Mouse (Mus musculus) embryonic facial prominence, embryonic 10.5 days (tissue): ENCODE results near the gene Macrod2. TPM values are rescaled to one million over a fixed set of nuclear protein-coding genes. Genes with fewer than 3 reads are reported as not detected.

Experiments used
- DNase-seq: peaks from one replicate; pipeline ENCODE4 v3.0.0-alpha.2; 2017; ENCODE audit warnings: low spot score
- H3K27ac ChIP-seq: fragments of 300-500 bp; sonication (generic); replicated peaks from 2 replicates; pipeline ENCODE4 v1.5.1; 2016; ENCODE audit warnings: mild to moderate bottlenecking
- H3K27me3 ChIP-seq: fragments of 300-500 bp; sonication (generic); replicated peaks from 2 replicates; pipeline ENCODE4 v1.6.1; 2016; ENCODE audit warnings: low read depth, mild to moderate bottlenecking; ENCODE audit not compliant: poor library complexity, severe bottlenecking
- H3K36me3 ChIP-seq: fragments of 300-500 bp; sonication (generic); replicated peaks from 2 replicates; pipeline ENCODE4 v1.6.1; 2016; ENCODE audit warnings: mild to moderate bottlenecking, moderate library complexity
- H3K4me1 ChIP-seq: fragments of 300-500 bp; sonication (generic); 2 replicates; pipeline ENCODE4 v1.6.1; 2016
- H3K4me3 ChIP-seq: fragments of 300-500 bp; sonication (generic); 2 replicates; pipeline ENCODE4 v1.5.1; 2016; ENCODE audit warnings: mild to moderate bottlenecking, moderate library complexity
- H3K9me3 ChIP-seq: fragments of 300-500 bp; sonication (generic); 2 replicates; pipeline ENCODE4 v1.6.1; 2016; ENCODE audit warnings: mild to moderate bottlenecking
- WGBS: fragments of 180-500 bp; shearing (Covaris S2); methylation state at CpG from one replicate; pipeline ENCODE4 v1.1.7; 2016; 5-methylcytosine and 5-hydroxymethylcytosine counted together
- polyA plus RNA-seq: library from polyadenylated mRNA; unstranded; fragments of >200 nt; fragmentation: Nextera tagmentation; extraction: Ambion mirVana; gene quantifications from 2 replicates; pipeline ENCODE4 v1.2.1, GENCODE M21; 2016

Gene Macrod2
- polyA plus RNA-seq, 1 experiment from 2014 or later, result 25.8 TPM

DNA sequence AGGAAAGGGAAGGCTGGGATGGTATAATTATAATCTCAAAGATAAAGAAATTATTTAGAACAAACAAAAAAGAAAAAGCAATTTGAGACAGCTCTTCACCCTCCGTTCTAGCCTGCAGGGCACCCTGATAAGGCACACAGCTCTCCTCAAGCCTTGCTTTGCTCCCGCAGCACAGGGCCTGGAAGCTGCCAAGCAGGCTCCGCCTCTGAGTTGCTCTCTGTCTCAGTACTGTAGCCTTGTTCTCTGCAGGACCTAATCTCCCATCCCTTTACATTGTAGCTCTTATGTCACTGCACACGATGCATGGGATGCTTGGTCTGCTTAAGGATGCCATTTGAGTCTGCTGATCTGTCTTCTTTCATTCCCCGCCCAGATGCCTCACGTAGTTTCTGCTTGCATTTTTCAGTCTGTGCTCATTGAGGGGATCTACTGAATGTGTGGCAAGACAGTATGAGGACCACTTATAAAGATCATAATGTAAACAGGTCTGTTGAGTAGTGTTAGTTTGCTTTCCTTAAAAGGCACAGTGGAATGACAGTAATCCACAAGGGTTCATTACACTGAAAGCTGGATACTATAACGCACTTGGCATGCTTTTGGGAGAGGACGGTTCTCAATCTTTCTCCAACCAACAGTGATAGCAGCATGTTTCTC, 380.5 kb downstream of the Macrod2 start:
- no peak for DNase-seq
- H3K27ac ChIP-seq, result no peak overlapping the region
- no peak overlapping the region for H3K4me3 ChIP-seq
- H3K36me3 ChIP-seq, result no peaks in the 10 kb centered on the region
- H3K27me3 ChIP-seq, result no peaks in the 10 kb centered on the region
- WGBS, result 73% methylated on average over 8 of the region's 8 CpGs
- H3K4me1 ChIP-seq, result peaks cover 5% of the 10 kb centered on the region
- no peaks in the 10 kb centered on the region for H3K9me3 ChIP-seq

DNA sequence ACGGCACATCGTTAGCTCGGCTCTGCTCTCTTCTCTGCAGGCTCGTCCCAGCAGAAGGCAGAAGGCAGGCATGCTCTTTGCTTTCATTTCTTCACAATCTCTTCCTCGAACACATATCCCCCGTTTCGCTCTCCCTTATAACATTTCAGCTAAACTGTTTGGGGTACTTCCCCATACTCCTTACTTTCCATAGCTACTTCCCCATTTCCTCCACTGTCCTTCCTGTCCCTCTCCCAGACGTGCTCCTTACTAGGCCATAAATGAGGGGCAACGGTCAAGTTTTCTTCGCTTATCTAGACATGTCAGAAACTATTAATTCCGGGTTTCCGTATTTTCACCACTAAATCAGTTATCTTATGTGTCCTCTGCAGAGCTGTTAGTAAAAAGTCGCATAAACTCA, 383.1 kb downstream of the Macrod2 start:
- Histone ChIP-seq H3K9me3 (no peaks in the 10 kb centered on the region), H3K27ac (no peak overlapping the region), H3K27me3 (no peaks in the 10 kb centered on the region), H3K4me3 (no peak overlapping the region), H3K4me1 (peaks cover 3% of the 10 kb centered on the region; the same call in 1 of the 2 replicates), H3K36me3 (no peaks in the 10 kb centered on the region)
- 86% methylated on average over 13 of the region's 13 CpGs for WGBS
- DNase-seq, result no peak

DNA sequence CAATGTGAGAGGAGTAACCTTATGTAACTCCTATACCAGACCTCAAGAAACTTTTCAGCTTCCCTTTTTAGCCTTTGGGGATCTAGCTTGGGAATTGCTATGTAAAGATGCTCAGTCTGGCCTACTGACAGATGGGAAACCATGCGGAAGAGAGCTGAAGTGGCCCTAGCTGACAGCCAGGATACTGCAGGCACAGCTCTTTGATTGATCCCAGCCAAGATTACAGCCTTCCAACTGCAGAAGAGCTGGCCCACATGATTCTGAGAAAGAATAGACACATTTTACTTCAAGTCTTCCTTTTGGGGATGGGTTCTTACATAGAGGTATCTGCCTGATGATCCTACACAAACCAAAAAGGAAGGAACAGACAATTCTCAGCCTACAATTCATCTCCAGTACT, 387.9 kb downstream of the Macrod2 start:
- DNase-seq, result no peak
- Histone ChIP-seq H3K27ac (no peak overlapping the region), H3K36me3 (no peaks in the 10 kb centered on the region), H3K27me3 (no peaks in the 10 kb centered on the region), H3K4me1 (no peaks in the 10 kb centered on the region), H3K9me3 (no peaks in the 10 kb centered on the region), H3K4me3 (no peak overlapping the region)
- 70% methylated on average over 1 of the region's 1 CpGs for WGBS

DNA sequence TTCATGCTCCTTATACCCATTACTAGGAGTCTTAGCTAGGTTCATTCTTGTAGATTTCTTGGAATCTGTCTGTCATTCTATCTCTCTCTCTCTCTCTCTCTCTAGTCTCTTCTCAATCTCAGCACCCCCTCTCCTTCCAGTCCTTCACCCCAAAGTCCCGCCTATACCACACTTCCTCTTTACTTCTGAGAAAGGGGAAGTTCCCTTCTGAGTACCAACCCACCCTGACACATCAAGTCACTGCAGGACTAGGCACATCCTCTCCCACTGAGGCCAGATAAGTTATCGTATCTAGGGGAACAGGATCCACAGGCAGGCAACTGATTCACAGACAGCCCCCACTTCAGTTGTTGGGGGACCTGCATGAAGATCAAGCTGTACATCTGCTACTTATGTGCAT, 389.5 kb downstream of the Macrod2 start:
- H3K36me3 ChIP-seq, result no peaks in the 10 kb centered on the region
- H3K4me3 ChIP-seq, result no peak overlapping the region
- H3K9me3 ChIP-seq, result no peaks in the 10 kb centered on the region
- H3K27me3 ChIP-seq, result no peaks in the 10 kb centered on the region
- no peak for DNase-seq
- H3K4me1 ChIP-seq, result no peaks in the 10 kb centered on the region
- no peak overlapping the region for H3K27ac ChIP-seq
- WGBS, result 87% methylated on average over 2 of the region's 2 CpGs

DNA sequence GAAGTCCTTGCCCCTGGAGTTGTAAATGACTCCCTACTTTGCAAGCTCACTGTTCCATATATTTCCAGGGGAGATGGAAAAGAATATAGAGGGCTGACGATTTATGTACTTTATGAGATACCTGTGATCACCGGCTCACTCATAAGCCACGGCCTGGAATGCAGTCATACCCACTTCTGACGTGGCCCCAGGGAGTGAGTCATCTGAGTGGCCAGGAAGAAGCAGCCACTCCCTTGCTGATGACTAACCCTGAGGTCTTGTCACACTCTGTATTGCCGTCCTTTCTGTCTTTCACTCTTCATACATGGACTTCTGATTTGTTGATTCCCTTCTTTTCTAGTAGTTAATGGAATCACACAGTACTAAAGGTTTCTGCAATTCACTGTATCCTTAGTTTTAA, 395.3 kb downstream of the Macrod2 start:
- H3K36me3 ChIP-seq, result no peaks in the 10 kb centered on the region
- no peak for DNase-seq
- H3K27me3 ChIP-seq, result no peaks in the 10 kb centered on the region
- WGBS, result 67% methylated on average over 5 of the region's 5 CpGs
- H3K4me1 ChIP-seq, result no peaks in the 10 kb centered on the region
- H3K27ac ChIP-seq, result no peak overlapping the region
- no peak overlapping the region for H3K4me3 ChIP-seq
- H3K9me3 ChIP-seq, result no peaks in the 10 kb centered on the region

DNA sequence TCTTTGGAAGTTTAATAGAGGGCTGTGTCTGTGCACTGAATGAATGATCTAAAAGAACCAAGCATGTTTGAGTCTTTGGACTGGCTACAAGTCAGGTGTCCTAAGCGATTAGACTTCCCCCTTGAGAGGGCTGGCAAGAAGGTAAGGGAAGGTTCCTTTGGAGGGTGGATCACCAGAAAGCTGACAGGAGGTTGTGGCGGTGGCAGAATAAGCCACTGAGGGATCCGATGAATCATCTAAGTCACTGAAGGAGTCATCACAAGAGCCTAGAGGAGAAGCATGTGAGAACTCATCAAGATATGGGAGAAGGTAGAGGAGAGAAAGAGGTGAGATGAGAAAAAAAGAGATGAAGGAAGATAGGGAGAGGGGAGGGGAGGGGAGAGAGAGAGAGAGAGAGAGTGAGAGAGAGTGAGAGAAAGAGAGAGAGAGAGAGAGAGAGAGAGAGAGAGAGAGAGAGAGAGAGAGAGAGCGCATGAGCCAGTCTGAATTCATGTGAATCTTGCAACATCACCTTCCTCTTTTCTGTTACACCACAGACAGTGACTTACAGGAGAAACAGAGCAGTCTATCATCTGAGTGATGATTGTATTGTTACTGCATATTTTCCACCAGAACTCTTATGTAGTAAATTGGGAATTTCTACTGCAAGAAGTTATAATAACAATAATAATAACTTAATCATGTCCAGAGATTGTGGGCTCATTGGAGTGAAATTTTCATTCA, 398.9 kb downstream of the Macrod2 start:
- WGBS, result 91% methylated on average over 4 of the region's 4 CpGs

DNA sequence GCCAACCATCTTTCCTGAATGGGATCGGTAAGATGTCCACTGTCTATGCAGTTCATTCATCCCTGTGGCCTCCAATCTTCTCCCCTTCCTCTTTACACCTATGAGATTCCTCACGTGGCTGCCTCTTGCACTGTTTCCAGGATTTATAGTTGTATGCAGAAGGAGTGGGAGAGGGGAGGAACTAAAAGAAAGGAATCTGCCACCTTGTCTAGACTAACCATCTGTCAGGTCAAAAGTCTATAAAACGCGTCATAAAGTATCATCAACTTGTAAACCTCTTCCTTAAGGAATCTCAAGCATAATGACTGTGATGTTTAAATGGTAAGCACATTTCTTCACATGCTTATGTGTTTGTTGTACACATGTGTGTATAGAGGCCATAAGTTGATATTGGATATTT, 416.6 kb downstream of the Macrod2 start:
- no peak overlapping the region for H3K4me3 ChIP-seq
- 91% methylated on average over 4 of the region's 4 CpGs for WGBS
- H3K27ac ChIP-seq, result no peak overlapping the region
- no peaks in the 10 kb centered on the region for H3K4me1 ChIP-seq
- no peaks in the 10 kb centered on the region for H3K9me3 ChIP-seq
- no peaks in the 10 kb centered on the region for H3K27me3 ChIP-seq
- no peak for DNase-seq
- no peaks in the 10 kb centered on the region for H3K36me3 ChIP-seq

More for the DNA sequence above, 398.9 kb downstream of the Macrod2 start:
- DNase-seq, result no peak
- Histone ChIP-seq H3K9me3 (no peaks in the 10 kb centered on the region), H3K36me3 (no peaks in the 10 kb centered on the region), H3K4me1 (no peaks in the 10 kb centered on the region), H3K27ac (no peak overlapping the region), H3K27me3 (no peaks in the 10 kb centered on the region), H3K4me3 (no peak overlapping the region)

DNA sequence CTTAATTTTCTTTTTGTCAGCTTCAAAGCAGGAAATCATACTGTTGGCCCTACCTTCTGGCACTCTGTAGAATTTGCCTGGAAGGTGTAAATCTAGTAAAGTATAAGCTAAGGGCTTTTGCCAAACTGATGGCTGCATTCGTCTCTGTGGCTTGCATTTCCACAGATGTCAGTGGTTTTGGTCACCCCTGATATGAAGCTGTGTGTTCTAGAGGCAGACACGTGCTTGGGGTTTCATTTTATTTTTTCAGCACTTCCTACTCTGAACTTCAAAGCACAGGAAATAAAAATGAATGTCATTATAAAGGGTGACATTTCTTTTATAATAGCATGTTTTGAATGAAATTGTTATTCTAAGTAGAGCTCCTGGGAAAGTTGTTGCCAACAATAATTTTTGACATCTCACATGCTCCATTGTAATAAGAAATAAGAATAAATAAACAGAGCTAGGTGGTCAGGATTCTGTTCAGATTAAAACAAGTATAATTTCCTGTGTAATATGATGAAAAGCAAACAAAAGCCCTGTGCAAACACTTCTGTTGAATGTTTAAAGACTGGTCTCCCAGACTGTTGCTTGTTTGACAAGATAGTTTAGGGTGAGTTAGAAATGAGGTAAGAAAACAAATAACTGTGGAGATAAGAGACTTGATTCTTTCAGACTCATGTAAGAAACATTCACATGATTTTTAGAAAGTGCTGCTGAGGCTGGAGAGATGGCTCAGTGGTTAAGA, 424.4 kb downstream of the Macrod2 start:
- Histone ChIP-seq H3K4me1 (peaks cover 5% of the 10 kb centered on the region), H3K27me3 (no peaks in the 10 kb centered on the region), H3K4me3 (no peak overlapping the region), H3K9me3 (no peaks in the 10 kb centered on the region), H3K36me3 (no peaks in the 10 kb centered on the region), H3K27ac (no peak overlapping the region)
- DNase-seq, result no peak
- 42% methylated on average over 2 of the region's 2 CpGs for whole genome bisulfite sequencing

DNA sequence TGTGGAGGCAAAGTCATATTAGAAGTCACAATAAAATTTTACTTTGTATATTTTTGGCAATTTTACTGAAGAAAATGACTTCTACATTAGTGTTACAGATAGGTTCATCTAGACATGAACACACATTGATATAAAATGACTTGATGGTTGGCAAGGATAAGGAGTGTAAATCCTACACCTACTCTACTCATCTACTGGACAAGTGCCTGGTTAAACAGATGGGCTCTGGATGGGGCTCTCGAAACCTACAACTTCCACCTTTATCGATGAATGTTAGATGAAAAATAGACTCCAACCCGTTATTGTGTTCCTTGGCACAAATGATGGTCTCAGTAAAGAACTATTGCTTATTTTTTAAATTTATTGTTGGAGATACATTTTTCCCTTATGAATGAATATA, 427.3 kb downstream of the Macrod2 start:
- WGBS, result 94% methylated on average over 3 of the region's 3 CpGs
- no peaks in the 10 kb centered on the region for H3K36me3 ChIP-seq
- no peaks in the 10 kb centered on the region for H3K27me3 ChIP-seq
- H3K27ac ChIP-seq, result no peak overlapping the region
- no peak for DNase-seq
- peaks cover 5% of the 10 kb centered on the region for H3K4me1 ChIP-seq
- H3K9me3 ChIP-seq, result no peaks in the 10 kb centered on the region
- H3K4me3 ChIP-seq, result no peak overlapping the region

DNA sequence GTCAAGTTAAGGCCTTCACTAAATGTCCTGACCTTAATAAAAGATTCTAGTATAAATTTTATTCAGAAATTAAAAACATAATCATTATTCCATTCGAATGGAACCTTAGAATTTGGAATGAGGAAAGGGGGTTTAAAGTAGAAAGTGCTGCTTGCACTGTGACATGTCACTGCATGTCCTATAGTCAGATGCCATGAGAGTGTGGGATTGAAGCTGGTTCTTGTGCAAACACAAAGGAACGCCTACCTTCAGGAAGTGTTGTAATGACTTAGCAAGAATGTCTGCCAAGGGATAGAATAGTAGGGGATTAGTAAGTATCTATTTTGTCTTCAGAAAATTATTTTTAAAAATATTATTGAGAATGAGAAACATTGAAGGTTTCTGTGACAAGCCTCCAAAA, 431.1 kb downstream of the Macrod2 start:
- Histone ChIP-seq H3K4me3 (no peak overlapping the region), H3K9me3 (no peaks in the 10 kb centered on the region), H3K36me3 (no peaks in the 10 kb centered on the region), H3K4me1 (no peaks in the 10 kb centered on the region), H3K27me3 (no peaks in the 10 kb centered on the region), H3K27ac (no peak overlapping the region)
- DNase-seq, result no peak
- 68% methylated on average over 2 of the region's 2 CpGs for WGBS

DNA sequence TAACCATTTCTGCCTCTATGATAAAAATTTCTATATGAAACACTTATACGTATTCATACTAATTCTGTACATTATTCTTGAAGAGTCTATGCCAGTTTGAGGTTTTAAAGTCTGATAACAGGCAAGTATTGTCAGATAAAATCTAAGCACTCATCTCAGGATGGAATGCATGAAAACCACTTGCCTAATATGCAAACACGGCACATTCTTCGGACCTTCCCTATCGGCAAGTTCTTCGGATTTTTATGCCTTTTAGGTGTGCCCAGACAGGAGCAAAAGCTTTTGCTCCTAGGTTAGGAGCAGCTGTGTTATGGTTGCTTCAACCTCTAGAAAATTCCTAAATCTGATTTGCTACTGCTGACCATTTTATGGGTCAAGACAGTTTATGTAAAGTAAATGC, 433.8 kb downstream of the Macrod2 start:
- 90% methylated on average over 5 of the region's 5 CpGs for WGBS
- no peaks in the 10 kb centered on the region for H3K4me1 ChIP-seq
- no peak overlapping the region for H3K27ac ChIP-seq
- no peak for DNase-seq
- H3K4me3 ChIP-seq, result no peak overlapping the region
- no peaks in the 10 kb centered on the region for H3K9me3 ChIP-seq
- H3K36me3 ChIP-seq, result no peaks in the 10 kb centered on the region
- H3K27me3 ChIP-seq, result no peaks in the 10 kb centered on the region

DNA sequence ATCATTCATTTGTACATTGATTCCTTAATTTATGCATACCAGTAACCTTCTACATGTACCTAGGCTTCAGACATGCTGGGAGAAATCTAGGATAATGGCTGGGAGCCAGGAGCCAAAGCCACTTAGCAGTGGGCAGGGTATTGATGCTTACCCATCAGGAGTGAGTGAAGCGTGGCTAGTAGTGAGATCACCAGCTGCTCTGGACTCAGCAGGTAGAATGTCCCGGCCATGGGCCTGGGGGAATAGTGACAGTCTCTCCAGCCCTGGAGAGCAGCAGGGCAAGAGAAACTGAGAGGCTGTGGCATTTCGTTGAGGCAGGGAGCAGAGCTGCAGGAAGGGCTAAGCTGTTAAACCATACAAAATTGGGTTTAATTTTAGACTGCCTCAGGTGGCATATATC, 435.0 kb downstream of the Macrod2 start:
- Histone ChIP-seq H3K36me3 (no peaks in the 10 kb centered on the region), H3K27ac (no peak overlapping the region), H3K4me3 (no peak overlapping the region), H3K4me1 (no peaks in the 10 kb centered on the region), H3K27me3 (no peaks in the 10 kb centered on the region), H3K9me3 (no peaks in the 10 kb centered on the region)
- 53% methylated on average over 3 of the region's 3 CpGs for WGBS
- DNase-seq, result no peak

DNA sequence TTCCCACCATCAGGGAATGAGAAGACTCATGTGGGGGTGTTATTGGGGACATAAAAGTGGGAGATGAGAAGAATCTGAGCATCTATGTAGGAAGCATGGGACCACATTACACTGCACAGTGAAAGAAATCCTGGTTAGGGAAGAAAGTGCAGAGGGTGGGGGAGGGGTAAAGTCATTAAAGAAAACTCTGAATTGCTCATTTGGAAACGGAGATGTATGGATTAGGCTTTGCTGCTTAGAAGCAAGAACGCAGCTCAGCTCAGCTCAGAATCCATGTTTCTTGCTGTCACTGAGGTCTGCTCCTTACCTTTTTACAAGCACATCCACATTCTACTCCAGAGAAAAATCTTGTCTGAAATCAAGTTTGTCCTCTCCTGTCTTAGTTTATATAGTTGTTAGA, 444.3 kb downstream of the Macrod2 start:
- Histone ChIP-seq H3K27ac (no peak overlapping the region), H3K4me3 (no peak overlapping the region), H3K27me3 (no peaks in the 10 kb centered on the region), H3K9me3 (no peaks in the 10 kb centered on the region), H3K36me3 (no peaks in the 10 kb centered on the region), H3K4me1 (peaks cover 10% of the 10 kb centered on the region)
- WGBS, result 36% methylated on average over 2 of the region's 2 CpGs
- DNase-seq, result no peak
